Mouse (Mus musculus): Measurements from ENCODE around the gene Zfp811.

Gene Zfp811

DNA sequence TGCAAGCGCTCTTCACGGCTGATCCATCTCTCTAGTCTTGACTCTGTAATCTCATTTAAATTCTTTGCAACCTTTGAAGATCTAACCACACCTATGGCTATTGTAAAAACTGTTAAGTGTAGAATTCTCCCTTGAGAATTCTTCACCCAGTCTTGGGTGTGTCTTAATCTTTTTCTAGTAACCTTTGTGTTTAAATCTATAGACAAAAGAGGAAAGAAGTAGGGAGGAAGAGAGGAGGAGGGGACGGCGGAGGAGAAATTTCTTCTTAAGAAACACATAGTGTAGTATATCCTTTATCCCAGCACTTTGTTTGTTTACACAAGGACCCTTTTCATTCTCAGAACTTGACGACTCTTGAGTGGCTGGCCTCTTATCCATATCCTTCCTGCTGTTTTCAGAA, 52.4 kb downstream of the Zfp811 start:
- DNase-seq (ENCODE audit: low spot score in 2 of 2) = no peak

DNA sequence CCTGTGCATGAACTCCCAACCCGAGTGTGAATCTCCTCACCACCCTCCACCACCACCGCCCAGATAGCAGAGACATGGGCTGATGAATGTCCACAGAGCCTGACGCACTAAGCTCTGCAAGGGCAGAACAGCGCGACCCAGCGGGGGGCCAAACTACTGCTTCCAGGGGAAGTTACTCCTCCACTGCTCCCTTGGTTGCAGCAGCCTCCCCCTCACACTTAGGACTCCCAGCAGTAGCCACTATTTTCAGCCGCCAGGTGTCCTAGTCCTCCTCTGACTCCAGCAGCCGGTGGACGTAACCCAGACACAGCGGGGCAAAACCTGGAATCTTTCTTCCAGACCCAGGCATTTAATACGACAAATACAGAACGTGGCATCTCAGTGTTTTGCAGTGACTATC, 56.1 kb downstream of the Zfp811 start:
- DNase-seq (ENCODE audit: low spot score in 2 of 2) = peak in 1 of 2 experiments; percentile 9

DNA sequence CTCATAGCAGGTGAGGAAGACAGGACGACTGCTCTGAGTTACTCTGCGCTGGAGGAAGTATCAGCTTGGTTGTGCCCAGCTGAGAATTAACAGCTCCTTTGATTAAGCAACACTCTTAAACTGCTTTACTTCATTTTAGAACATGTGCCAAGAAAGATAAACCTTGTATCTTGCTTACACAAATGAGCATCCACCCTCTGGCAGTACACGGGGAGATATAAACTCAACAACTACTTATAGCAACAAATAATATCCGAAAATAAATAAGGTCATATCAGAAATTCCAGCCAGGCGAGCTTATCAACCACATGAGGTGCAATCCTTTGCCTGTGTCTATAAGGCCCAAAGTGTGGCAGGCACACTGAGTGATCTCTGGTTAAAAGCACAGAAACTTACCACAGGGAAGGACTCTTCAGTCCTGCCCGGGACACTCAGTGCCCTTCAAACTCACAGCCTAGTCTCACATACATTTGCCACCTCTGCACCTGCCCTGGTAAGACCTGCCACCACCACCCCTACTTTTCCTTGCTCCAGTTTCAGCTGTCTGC, 56.8 kb downstream of the Zfp811 start:
- no peak for DNase-seq (ENCODE audit: low spot score in 2 of 2)

DNA sequence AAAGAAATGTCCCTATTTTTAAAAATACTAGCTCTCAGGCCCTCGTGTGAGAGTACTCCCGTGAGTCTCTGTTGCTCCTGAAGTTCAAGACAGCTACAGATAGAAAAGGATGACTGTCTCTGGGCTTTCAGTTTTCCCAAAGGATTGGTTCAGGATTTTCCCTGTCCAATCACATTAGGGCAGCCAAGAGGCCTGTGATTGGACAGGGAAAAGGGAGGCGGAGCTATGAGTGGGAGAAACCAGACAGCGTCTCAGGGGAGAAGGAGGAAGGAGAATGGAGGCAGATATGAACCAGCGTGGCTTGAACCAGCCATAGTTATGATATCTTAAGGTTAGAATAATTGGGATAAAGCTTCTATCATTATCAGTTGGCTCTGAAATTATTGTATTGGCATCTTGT, 59.1 kb downstream of the Zfp811 start:
- DNase-seq (ENCODE audit: low spot score in 2 of 2) = no peak

All from urinary bladder, postnatal 36 days (tissue).